Mouse (Mus musculus): ENCODE results near the gene Kif5a. TPM values are rescaled to one million over a fixed set of nuclear protein-coding genes. Genes with fewer than 3 reads are reported as not detected.

Gene Kif5a
- total RNA-seq, 1 experiment from 2014 or later = 0.23 TPM

- ATAC-seq (replicated peaks; ENCODE audit: low read depth, poor library complexity, severe bottlenecking) = no peak
Measured at GRCm38 (mm10) chr10:127226318-127226895, 36.7 kb downstream of the Kif5a start.

- peak; percentile 61 for ATAC-seq (replicated peaks; ENCODE audit: low read depth, poor library complexity, severe bottlenecking)
Measured at GRCm38 (mm10) chr10:127225732-127226131, 37.4 kb downstream of the Kif5a start.

- ATAC-seq (replicated peaks; ENCODE audit: low read depth, poor library complexity, severe bottlenecking) = no peak
Measured at GRCm38 (mm10) chr10:127225213-127225612, 37.9 kb downstream of the Kif5a start.

GRCm38 (mm10) chr10:127218339-127218738 is 44.8 kb downstream of the Kif5a start:
- ATAC-seq (replicated peaks; ENCODE audit: low read depth, poor library complexity, severe bottlenecking) = no peak

GRCm38 (mm10) chr10:127217177-127217576 is 46.0 kb downstream of the Kif5a start:
- ATAC-seq (replicated peaks; ENCODE audit: low read depth, poor library complexity, severe bottlenecking) = no peak

- no peak for ATAC-seq (replicated peaks; ENCODE audit: low read depth, poor library complexity, severe bottlenecking)
Measured at GRCm38 (mm10) chr10:127216456-127216855, 46.7 kb downstream of the Kif5a start.

GRCm38 (mm10) chr10:127214422-127214803 is 48.7 kb downstream of the Kif5a start:
- no peak for ATAC-seq (replicated peaks; ENCODE audit: low read depth, poor library complexity, severe bottlenecking)

GRCm38 (mm10) chr10:127213704-127214421 is 49.3 kb downstream of the Kif5a start:
- ATAC-seq (replicated peaks; ENCODE audit: low read depth, poor library complexity, severe bottlenecking) = no peak

- no peak for ATAC-seq (replicated peaks; ENCODE audit: low read depth, poor library complexity, severe bottlenecking)
Measured at GRCm38 (mm10) chr10:127213272-127213671, 49.9 kb downstream of the Kif5a start.

GRCm38 (mm10) chr10:127211414-127211854 is 51.7 kb downstream of the Kif5a start, which contains the start of gene Pip4k2c:
Pip4k2c (minus strand) TSS chr10:127211585.
- peak; percentile 87 for ATAC-seq (replicated peaks; ENCODE audit: low read depth, poor library complexity, severe bottlenecking)

- peak; percentile 50 for ATAC-seq (replicated peaks; ENCODE audit: low read depth, poor library complexity, severe bottlenecking)
Measured at GRCm38 (mm10) chr10:127210961-127211405, 52.2 kb downstream of the Kif5a start.

- no peak for ATAC-seq (replicated peaks; ENCODE audit: low read depth, poor library complexity, severe bottlenecking)
Measured at GRCm38 (mm10) chr10:127209928-127210570, 53.1 kb downstream of the Kif5a start.

GRCm38 (mm10) chr10:127208921-127209320 is 54.2 kb downstream of the Kif5a start:
- no peak for ATAC-seq (replicated peaks; ENCODE audit: low read depth, poor library complexity, severe bottlenecking)

GRCm38 (mm10) chr10:127205373-127205772 is 57.8 kb downstream of the Kif5a start:
- peak; percentile 81 for ATAC-seq (replicated peaks; ENCODE audit: low read depth, poor library complexity, severe bottlenecking)

GRCm38 (mm10) chr10:127204589-127204988 is 58.6 kb downstream of the Kif5a start:
- ATAC-seq (replicated peaks; ENCODE audit: low read depth, poor library complexity, severe bottlenecking) = no peak

- no peak for ATAC-seq (replicated peaks; ENCODE audit: low read depth, poor library complexity, severe bottlenecking)
Measured at GRCm38 (mm10) chr10:127203106-127203505, 60.0 kb downstream of the Kif5a start.

GRCm38 (mm10) chr10:127200279-127200678 is 62.9 kb downstream of the Kif5a start:
- no peak for ATAC-seq (replicated peaks; ENCODE audit: low read depth, poor library complexity, severe bottlenecking)

- no peak for ATAC-seq (replicated peaks; ENCODE audit: low read depth, poor library complexity, severe bottlenecking)
Measured at GRCm38 (mm10) chr10:127199474-127199873, 63.7 kb downstream of the Kif5a start.

GRCm38 (mm10) chr10:127199068-127199467 is 64.1 kb downstream of the Kif5a start:
- no peak for ATAC-seq (replicated peaks; ENCODE audit: low read depth, poor library complexity, severe bottlenecking)

GRCm38 (mm10) chr10:127198492-127198891 is 64.7 kb downstream of the Kif5a start:
- ATAC-seq (replicated peaks; ENCODE audit: low read depth, poor library complexity, severe bottlenecking) = no peak

GRCm38 (mm10) chr10:127197505-127198110 is 65.5 kb downstream of the Kif5a start:
- no peak for ATAC-seq (replicated peaks; ENCODE audit: low read depth, poor library complexity, severe bottlenecking)
